Mouse (Mus musculus) left cerebral cortex, postnatal 25 days (tissue): ENCODE data around the gene Nat8f2. TPM values are rescaled to one million over a fixed set of nuclear protein-coding genes. Genes with fewer than 3 reads are reported as not detected.
A peak's percentile ranks its signal among the peaks of the same experiment; 100 is the strongest.
"Not testable (repeated sequence)": the region's sequence is repeated elsewhere in the genome, so short reads cannot be mapped to it uniquely, and the experiment has no call there.

Source experiments
- DNase-seq, 2 experiments: peaks; one replicate each; pipeline ENCODE4 v3.0.0; 2022; ENCODE audit warnings: low spot score in 2 of 2, mixed read lengths in 1 of 2
- intact Hi-C: fragments of 180-260 bp; cut with DNase I; formaldehyde crosslinking; loops from one replicate; pipeline ENCODE4 v1.15.1; 2025
- total RNA-seq, 2 experiments: library from RNA; stranded (reverse); gene quantifications; 2 replicates each; pipeline ENCODE4 v1.2.3; 2021

Gene Nat8f2
- total RNA-seq, 2 experiments from 2014 or later, result 1.0 to 2.1 TPM

DNA sequence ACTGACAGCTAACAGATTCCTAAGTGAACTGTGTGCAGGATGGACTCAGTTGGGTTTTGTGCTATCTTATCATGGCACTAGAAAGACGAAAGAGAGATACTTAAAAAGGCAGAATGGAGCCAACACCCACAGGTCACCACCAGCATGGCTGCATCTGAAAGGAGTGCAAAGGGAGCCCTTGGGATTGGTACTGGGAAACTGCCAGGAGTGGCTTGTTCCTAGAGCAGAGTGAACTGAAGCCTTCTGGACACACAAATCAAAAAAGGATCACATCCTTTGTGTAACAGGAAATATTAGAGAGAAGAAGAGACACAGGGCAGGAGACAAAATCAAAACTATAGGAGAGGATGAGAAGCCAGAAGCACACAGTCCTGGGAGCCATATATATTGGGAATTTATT lies 2.0 kb downstream of the Nat8f2 start:
- intact Hi-C loops, DNase-seq: not testable (repeated sequence)

DNA sequence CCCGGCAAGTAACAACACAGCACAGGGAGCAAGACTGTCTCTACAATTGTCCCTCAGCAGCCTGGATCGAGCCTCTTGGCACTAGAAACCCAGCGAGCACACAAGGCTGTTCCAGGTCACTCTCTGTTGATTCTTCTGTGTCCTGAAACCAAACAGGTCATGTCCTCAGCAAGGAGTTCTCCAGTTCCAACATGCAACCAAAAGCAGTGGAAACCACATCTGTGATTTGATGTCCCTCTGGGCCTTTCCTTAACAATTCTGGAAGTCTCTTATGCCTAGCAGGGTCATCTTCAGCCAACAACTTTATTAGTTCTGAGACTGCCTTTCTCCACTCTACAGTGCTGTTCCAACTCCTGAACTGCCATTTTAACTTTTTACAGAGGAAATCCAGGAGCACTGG lies 2.8 kb downstream of the Nat8f2 start:
- DNase-seq, intact Hi-C loops: not testable (repeated sequence)

DNA sequence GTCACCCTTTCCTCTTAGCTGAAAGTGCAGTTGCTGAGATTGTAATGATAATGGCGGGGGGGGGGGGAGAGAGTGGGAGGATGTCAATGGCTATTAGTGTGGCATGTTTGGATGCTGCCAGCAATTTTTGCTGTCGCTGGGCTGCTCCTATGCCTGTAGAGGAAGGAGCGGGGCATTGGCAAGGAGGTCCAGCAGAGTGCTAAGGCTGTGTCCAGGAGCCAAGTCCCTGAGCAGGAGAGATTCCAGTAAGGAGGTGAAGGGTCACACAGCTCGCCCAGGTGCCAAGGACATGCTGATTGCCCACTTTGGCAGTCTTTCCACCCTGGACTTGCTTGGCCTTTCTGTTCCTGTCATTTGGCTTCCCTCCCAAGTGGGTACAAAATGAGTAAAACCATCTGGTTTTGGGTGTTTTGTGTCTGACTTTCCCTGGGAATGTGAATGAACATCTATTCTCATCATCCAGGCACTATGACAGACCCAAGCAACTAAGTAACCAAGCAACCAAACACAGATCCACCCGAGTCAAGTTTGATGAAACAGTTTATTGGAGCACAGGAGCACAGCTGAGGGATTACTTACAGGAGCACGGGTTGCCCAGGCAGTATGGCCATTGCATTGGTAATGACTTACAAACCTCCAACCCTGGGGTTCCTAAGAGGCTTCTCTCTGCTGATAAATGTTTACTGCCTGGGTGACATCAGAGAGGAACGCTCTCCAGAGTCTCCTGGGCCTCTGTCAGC lies 3.9 kb downstream of the Nat8f2 start:
- DNase-seq, intact Hi-C loops: not testable (repeated sequence)

DNA sequence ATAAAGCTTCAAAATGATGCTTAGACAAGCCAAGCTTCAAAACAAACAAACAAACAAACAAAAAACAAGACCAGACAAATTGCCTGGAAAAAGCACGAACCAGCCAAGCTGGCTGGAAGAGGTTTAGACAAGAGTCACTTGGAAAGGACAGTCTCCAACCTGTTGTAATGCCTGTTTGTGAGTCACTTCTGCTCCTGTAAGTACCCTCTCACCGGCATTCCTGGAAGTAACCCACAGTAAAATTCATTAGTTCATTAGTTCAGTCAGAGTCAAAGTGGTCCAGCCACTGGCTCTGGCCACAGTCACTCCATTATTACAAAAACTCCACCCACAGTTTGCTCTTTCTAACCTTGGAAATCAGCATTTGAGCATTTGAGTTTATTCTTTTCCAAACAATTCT lies 5.1 kb downstream of the Nat8f2 start:
- no peak for DNase-seq
- intact Hi-C loops, result no loop called here

DNA sequence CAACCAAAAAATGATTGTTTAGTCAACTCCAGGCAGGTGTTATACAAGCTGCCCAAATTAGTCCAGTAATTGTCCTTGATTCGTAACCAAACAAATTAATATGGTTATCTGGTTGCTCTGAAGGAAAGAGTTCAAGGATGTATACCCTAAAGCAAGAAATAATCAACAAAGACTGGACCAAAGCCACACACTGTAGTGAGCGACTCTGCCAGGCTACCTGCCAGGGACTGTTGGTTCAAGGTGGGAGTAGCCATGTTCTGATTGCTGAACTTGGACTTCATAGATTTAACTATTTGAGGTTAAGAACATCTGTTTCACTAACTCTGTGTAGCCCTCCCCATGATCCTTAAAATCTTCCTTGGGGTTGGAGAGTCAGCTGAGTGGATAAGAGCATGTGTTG lies 5.8 kb downstream of the Nat8f2 start:
- no peak for DNase-seq
- intact Hi-C loops, result no loop called here

DNA sequence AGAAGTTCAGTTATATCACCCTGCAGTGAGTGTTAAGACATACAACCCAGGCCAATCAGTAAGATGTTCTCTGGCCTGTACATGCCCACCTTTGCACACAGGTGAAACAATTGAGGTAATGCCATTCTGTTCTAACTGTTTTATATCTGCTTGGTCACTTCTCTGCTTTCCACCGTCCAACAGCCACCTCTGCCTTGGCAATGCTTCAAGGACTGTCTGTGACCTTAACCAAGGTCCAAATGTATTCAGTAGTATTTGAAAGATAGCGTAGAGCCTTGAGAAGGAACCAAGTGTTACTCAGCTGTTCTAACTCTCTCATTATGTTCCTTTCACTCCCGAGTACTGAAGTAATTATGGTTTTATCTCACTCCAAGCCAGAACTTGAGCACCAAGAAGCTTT lies 6.4 kb downstream of the Nat8f2 start:
- intact Hi-C loops, result no loop called here
- DNase-seq, result no peak

DNA sequence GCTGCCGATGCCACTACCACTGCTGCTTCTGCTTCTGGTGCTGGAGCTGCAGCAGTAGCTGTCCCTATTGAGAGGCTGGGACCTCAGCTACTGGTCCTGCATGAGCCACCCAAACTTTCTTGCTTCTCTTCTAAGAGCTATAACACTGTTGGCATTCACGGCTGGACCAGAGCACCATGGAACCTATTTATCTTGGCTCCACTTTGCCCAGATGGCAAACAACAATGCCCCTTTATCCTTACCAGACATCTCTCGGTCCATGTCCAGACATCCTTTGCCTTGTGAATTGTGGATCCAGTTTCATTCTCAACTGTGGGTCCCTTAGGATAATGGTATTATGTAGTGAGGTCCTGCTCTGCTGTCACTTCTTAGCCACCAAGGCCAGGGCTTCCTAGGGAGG lies 7.7 kb downstream of the Nat8f2 start:
- no peak for DNase-seq
- intact Hi-C loops, result no loop called here

DNA sequence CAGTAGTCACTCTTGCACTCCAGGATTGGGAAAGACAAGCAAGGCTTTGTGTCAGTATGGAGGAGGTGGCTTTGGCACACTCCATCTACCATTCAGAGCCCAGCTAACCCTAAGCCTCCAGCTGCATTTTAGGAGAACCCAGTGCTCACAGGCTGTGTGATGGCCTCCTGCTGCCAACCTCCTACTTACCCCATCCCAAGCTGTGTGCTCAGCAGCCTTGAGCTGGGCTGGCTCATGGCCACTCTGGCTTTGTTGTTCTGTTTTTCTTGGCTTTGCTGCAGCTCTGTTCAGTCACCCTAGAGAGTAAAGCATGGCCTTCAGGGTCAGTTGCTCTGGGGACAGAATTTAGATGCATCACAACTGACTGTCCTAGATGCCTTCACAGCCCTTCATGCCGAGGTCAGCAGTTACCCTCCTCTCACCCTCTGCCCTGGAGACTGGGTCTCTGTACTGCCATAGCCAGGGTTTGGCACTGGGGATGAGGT lies 12.7 kb downstream of the Nat8f2 start:
- DNase-seq, result peak; percentile 56 to 78
- intact Hi-C loops, result loop anchor here (5.0 kb wide), 1 partner anchor 36 kb away; no protein-coding TSS in a partner anchor

DNA sequence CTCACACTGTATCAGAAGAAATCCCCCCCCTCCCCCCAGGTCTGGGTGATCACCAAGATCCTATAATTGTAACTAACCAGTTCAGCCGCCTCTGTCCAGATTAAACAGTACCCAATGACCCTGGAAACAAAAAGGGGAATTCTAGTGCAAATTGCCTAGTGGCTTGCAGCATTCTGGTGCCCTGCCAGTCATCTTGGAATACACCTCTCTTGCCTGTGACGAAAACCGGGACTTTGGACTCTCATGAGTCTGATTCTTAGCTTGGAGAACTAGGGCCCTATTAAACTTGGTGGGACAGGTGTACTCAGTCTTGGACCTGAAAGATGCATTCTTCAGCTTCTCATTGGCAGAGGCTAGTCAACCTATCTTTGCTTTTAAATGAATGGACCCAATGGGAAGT lies 15.5 kb downstream of the Nat8f2 start:
- no peak for DNase-seq
- intact Hi-C loops, result no loop called here

DNA sequence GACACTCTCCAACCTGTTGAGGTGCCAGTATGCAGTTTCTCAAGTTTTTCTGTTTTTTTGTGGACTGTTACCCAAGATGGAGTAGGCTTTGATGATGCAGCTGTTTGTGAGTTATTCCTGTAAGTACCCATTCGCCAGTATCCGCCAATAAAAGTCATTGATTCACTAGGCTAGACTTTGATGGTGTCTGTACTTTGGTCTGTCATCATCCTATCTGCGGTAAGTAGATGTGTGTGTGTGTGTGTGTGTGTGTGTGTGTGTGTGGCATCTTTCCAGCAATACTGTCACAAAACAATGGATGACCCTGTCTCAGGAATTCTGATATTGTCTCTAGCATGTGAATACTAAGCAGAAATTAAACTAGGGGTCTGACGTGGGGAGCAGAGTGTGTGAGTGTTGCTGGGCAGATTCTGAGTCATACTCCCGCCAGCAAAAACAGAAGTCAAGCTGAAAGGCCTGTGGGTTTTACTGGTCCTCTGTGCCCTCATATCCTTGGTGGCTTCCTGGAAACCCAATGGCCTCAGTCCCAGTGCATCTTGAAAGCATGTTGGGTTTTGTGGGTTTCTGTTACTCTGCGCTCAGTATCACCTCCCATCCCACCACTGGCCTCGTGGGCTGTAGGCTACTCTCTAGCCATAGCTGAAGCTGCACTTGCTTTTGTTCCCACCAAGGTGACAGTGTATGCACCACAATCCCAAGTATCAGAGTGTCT lies 17.7 kb downstream of the Nat8f2 start:
- intact Hi-C loops, result no loop called here
- no peak for DNase-seq

DNA sequence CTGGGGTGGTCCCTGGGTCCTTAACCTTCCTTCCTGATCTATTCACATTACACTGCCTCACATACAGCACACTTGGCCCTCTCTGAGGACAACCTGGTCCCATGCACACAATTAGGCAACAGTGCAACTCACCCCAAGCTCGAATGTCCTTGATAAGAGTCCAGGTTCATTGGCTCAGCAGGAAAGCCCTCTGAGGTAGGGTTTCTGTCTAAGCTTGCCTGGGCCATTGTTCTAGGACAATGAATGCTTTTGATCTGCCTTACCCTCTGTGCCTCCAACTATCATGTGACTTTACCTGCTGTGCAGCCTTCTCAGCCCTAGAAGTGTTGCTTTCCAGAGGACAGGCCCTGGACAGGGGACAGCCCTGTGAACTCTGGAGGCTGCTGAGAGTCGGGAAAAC lies 19.7 kb downstream of the Nat8f2 start:
- intact Hi-C loops, result no loop called here
- DNase-seq, result no peak

DNA sequence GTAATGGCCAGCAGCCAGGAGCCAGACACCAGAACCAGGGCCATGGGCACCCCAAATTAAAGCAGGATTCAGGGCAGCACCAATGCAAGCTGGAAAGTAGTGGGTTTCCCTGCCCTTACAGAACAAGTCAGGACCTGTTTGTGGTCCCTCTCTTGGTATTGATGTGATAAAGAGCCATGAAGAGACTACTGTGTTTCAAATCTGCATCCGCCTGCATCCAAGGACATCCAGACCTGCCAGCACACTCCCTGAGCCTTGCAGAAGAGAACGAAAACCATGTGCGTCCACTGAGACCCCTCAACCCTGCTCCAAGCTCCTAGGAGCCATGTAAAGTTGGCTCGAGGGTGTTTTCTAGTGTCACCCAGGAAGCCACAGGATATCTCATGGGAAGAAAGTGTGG lies 20.8 kb downstream of the Nat8f2 start:
- intact Hi-C loops, result no loop called here
- DNase-seq, result no peak

DNA sequence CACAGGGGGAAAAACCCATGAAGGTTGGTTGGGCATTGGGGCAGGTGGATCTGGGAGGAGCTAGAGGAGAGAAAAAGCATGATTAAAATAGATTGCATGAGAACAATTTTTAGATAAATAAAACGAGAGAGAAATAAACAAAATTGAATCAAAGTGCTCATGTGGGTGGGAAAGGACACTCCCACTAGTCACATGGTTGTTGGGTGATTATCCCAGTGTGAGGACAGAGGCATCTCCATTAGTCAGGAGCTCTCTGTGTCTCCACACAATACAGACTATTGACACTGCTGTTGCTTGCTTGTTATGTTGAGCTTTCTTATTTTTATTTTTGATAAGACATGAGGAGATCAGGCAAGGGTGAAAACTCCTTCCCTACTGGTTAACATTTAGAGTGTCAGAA lies 22.0 kb downstream of the Nat8f2 start:
- no peak for DNase-seq
- intact Hi-C loops, result no loop called here

DNA sequence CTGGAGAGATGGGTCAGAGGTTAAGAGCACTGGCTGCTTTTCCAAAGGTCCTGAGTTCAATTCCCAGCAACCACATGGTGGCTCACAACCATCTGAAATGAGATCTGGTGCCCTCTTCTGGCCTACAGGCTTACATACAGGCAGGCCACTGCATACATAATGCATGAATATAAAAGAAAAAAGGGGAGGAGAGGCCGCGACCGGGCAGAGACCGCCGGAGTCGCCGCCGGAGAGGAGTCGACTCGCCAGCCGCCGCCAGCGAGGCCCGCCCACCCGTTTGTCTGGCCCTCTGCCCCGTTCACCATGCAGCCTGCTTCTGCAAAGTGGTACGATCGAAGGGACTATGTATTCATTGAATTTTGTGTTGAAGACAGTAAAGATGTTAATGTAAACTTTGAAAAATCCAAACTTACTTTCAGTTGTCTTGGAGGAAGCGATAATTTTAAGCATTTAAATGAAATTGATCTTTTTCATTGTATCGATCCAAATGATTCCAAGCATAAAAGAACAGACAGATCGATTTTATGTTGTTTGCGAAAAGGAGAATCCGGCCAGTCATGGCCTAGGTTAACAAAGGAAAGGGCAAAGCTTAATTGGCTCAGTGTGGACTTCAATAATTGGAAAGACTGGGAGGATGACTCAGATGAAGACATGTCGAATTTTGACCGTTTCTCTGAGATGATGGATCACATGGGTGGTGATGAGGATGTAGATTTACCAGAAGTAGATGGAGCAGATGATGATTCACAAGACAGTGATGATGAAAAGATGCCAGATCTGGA lies 25.1 kb downstream of the Nat8f2 start:
- intact Hi-C loops, result not testable (repeated sequence)

DNA sequence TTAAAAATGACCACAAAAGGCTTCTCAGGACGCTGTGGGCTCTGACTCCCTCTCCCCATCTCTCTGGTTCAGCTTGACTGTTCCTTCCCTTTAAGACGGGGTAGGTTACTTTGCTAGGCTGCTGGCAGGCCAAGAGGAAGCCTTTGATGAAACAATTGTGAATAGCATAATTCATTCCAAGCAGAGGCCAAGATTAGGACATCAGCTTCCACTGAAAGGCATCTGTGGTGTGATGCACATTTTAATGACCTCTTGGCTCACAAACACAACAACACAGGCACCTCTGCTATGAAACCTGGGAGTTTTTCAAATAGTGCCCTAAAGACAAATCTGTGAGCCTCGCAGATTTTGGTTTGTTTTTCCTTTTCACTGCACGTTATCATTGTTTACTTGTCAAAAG lies 29.0 kb downstream of the Nat8f2 start:
- peak; percentile 11 to 66 for DNase-seq
- intact Hi-C loops, result loop anchor here (2.0 kb wide), 1 partner anchor 65 kb away; the partner anchor contains the start of gene Nat8f4

More for the DNA sequence above, 25.1 kb downstream of the Nat8f2 start:
- DNase-seq, result not testable (repeated sequence)

DNA sequence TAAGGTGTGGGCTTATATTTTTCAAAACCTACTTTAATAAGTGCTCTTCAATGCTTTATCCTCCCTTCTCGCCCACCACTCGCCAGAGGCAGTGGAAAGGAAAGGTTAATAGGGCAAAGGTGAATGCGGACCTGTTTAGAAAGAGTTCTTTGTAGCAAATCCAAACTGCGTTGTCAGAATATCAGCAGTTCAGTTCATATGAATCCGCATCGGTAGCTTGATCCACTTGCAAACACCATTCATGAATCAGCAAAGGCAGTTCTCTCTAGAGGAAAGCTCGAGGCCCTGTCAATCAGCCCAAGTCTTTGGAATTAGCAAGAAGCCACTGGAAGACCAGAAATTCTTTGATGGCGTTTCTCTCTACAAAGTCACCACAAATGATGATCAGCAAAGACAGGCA lies 30.3 kb downstream of the Nat8f2 start:
- DNase-seq, result no peak
- intact Hi-C loops, result loop anchor here (2.0 kb wide), 1 partner anchor 66 kb away; the partner anchor contains the start of gene Nat8f4

DNA sequence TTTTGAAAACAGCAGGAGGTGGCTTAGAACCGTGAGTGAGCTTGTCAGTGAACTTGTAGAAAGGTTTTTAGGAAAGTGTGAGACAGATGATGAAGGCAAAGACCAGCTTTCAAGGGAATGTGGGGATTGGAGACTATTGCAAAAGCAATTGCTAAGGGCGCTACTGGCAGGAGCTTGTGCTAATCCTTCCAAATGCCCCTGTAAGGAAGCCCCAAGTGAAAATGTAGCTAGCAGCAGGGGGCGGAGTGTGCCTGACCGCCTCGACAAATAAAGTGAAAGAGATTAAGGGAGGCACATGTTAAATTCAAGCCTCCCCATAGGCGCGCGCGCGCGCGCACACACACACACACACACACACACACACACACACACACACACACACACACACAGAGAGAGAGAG lies 31.7 kb downstream of the Nat8f2 start:
- DNase-seq, result peak; percentile 11 to 30
- intact Hi-C loops, result not testable (repeated sequence)

DNA sequence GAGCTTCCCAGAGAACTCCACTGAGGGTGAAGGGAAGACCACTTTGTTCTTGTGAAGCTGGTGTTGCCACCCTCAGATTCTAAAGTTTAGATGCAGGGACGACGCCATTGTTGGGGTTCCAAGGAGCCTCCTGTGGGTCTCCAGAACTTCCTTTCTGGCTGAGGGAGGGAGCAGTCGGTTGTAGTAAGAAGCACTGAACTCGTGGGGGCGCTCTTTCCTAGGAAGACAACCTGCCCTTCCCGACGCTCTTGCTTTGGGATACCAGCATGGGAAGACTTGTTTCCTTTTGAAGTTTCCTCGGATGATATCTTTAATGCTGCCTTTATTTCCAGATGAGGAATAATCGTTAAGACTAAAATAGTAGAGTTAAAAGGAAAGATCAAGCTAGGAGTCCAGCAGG lies 32.1 kb downstream of the Nat8f2 start:
- DNase-seq, result peak; percentile 47 to 51
- intact Hi-C loops, result not testable (repeated sequence)

DNA sequence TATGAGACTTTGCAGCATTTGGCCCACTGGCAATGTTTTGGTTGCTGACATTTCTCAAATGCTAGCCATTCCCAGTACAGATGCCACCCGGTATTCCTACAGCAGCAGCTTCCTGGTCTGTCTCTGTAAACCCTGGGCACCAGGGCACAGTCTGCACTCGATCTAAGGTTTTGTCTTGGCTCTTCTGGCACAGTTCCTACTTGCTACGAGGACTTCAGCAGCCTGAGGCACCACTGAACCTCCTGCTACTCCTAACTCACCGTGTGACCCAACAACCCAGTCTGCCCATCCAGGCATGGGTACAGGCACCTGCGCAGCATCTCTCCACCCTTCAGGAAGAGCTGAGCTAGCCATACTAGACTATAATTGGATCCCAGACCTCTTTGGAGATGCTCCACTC lies 32.9 kb downstream of the Nat8f2 start:
- DNase-seq, intact Hi-C loops: not testable (repeated sequence)

DNA sequence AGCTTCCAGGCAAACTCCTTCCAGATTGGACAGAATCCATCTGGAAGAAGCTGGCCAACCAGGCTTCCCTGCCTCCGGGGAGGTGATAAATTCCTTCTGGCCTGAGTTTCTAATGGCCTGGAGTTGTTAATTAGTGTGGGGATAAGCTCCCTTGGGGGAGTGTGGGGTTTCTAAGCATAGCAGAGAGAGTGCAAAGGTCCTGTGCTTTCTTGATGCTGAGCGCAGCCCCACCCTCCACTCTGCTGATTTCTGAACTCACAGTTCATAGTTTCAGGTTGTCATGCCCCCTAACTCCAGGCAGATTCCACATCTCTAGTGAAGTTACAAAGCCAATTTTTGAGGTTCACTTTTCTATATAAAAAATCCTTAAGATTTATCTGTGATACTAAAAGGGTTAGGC lies 33.9 kb downstream of the Nat8f2 start:
- intact Hi-C loops, DNase-seq: not testable (repeated sequence)
